Mouse (Mus musculus): Measurements from ENCODE around the gene Adcy6. TPM values are rescaled to one million over a fixed set of nuclear protein-coding genes. Genes with fewer than 3 reads are reported as not detected.

Gene Adcy6
- polyA plus RNA-seq (2015; fragmentation: Nextera tagmentation; extraction: Ambion mirVana): 5.0 and 5.8 TPM in 2 replicates

DNA sequence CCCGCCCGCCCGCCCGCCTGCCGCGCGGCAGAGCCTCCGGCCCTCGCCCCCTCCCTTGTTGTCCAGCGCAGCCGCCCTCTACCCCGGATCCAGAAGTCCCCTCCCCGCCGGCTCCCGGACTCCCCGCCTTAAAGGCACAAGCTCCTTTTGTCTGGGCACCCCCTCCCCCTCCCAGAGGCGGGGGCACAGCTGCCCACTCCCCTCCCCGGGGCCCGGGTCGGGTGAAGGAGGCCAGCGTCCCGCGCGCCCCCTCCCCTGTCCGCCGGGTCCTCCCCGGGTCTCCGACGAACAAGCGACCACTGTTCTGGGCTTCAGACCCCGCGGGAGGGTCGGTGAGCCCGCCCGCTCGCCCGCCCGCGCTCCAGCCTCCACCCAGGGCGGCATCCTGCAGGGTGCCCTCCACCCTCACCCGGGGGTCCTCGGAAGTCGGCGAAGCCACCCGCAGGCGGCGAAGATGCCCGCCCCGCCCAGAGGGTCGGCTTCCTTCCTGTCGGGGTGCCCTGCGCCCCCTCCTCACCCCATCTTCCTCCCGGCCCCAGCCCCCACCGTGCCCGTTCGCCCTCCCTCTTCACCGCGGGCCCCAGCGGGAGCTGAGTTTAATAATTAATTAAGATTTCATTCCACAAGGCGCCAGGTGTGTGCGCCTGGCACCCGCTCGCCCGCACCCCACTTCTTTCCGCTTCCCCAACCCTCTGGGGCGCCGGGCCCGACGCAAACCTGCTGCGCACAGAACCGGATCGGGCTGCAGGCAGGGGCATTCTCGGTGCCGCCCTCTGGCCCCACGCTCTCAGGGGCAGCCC, at the start of gene Adcy6:
Gene Adcy6 (minus strand): TSS at position 746 of the 800 bp plus-strand sequence.

DNA sequence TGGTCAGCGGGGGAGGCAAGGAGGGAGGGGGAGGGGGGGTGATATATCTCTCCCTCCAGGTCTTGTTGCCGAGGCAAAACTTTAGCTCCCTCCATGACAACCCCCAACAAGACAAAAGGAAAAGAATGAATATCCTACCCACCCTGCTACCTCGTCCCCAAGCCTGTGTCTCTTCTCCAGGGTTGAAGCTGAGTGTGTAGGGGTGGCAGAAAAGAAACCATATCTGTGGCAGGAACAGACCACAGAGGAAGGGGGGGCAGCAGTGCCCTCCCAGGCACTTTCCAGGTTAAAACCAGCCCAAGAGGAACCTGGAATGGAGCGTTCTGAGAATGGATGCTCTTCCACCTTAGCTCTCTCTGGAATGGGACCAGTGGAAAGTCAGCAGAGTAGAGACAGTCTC, 20.7 kb upstream of the Adcy6 start, which contains the start of gene Cacnb3:
Gene Cacnb3 (plus strand): TSS at position 301 of the 400 bp plus-strand sequence.

DNA sequence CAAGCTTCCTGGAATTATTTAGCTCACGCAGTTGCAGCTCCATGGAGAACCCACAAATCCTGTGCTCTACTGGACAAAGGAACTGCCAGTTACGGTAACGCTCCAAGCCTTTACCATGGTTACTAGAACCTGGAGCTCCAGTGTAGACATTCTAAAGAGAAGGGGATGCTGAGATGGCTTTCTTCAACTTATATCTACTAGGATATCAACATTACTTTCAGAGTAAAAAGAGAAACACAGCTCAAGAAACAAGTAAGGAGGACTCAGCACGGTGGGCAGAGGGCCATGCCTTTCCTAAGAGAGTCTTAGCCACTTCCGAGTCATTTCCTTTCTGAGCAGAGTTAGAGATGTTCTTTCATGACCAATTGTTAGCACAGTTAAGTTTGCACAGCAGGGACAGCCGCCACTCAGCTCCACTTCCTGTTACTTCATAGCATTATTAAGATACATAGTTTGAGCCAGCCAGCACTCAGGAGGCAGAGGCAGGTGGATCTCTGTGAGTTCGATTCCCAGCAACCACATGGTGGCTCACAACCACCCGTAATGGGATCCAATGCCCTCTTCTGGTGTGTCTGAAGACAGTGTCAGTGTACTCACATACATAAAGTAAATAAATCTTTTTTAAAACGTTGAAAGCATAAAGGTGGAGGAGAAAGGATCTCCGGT, 38.9 kb downstream of the Adcy6 start, which contains the start of the genes Ccnt1 and 4930415O20Rik:
Gene Ccnt1 (minus strand): TSS at position 51 of the 666 bp plus-strand sequence.
Gene 4930415O20Rik (plus strand): TSS at position 132 of the 666 bp plus-strand sequence.

Other genes with a start within 250 kb of the Adcy6 start
- not detected in 2 replicates for gene Olfr283, start 229.1 kb downstream of the Adcy6 start, polyA plus RNA-seq (2015; fragmentation: Nextera tagmentation; extraction: Ambion mirVana)
- gene Olfr282, start 178.9 kb downstream of the Adcy6 start, polyA plus RNA-seq (2015; fragmentation: Nextera tagmentation; extraction: Ambion mirVana): not detected in 2 replicates
- not detected in 2 replicates for gene Olfr281, start 157.5 kb downstream of the Adcy6 start, polyA plus RNA-seq (2015; fragmentation: Nextera tagmentation; extraction: Ambion mirVana)
- gene OR5BS1P, start 140.2 kb downstream of the Adcy6 start, polyA plus RNA-seq (2015; fragmentation: Nextera tagmentation; extraction: Ambion mirVana): not detected in 2 replicates
- not detected in 2 replicates for gene Lalba, start 127.4 kb downstream of the Adcy6 start, polyA plus RNA-seq (2015; fragmentation: Nextera tagmentation; extraction: Ambion mirVana)
- gene Olfr279, start 117.7 kb downstream of the Adcy6 start, polyA plus RNA-seq (2015; fragmentation: Nextera tagmentation; extraction: Ambion mirVana): not detected in 2 replicates
- gene Kansl2, start 75.8 kb downstream of the Adcy6 start, polyA plus RNA-seq (2015; fragmentation: Nextera tagmentation; extraction: Ambion mirVana): 47.3 and 47.6 TPM in 2 replicates
- gene Ccnt1, start 39.2 kb downstream of the Adcy6 start, polyA plus RNA-seq (2015; fragmentation: Nextera tagmentation; extraction: Ambion mirVana): 26.1 and 27.2 TPM in 2 replicates
- gene 4930415O20Rik, start 39.1 kb downstream of the Adcy6 start, polyA plus RNA-seq (2015; fragmentation: Nextera tagmentation; extraction: Ambion mirVana): not detected in 2 replicates
- 17.3 and 20.5 TPM in 2 replicates for gene Cacnb3, start 20.8 kb upstream of the Adcy6 start, polyA plus RNA-seq (2015; fragmentation: Nextera tagmentation; extraction: Ambion mirVana)
- gene Ddx23, start 52.8 kb upstream of the Adcy6 start, polyA plus RNA-seq (2015; fragmentation: Nextera tagmentation; extraction: Ambion mirVana): 11.6 and 12.9 TPM in 2 replicates
- gene Rnd1, start 67.4 kb upstream of the Adcy6 start, polyA plus RNA-seq (2015; fragmentation: Nextera tagmentation; extraction: Ambion mirVana): 0.63 and 1.3 TPM in 2 replicates
- 4.9 and 5.3 TPM in 2 replicates for gene Ccdc65, start 98.1 kb upstream of the Adcy6 start, polyA plus RNA-seq (2015; fragmentation: Nextera tagmentation; extraction: Ambion mirVana)
- gene Fkbp11, start 118.1 kb upstream of the Adcy6 start, polyA plus RNA-seq (2015; fragmentation: Nextera tagmentation; extraction: Ambion mirVana): 39.2 and 42.9 TPM in 2 replicates
- 24.2 and 25.3 TPM in 2 replicates for gene Arf3, start 153.1 kb upstream of the Adcy6 start, polyA plus RNA-seq (2015; fragmentation: Nextera tagmentation; extraction: Ambion mirVana)
- gene Wnt10b, start 168.1 kb upstream of the Adcy6 start, polyA plus RNA-seq (2015; fragmentation: Nextera tagmentation; extraction: Ambion mirVana): 0.58 and 1.1 TPM in 2 replicates
- 0.12 TPM in 1 of 2 replicates, not detected in the other for gene Wnt1, start 179.8 kb upstream of the Adcy6 start, polyA plus RNA-seq (2015; fragmentation: Nextera tagmentation; extraction: Ambion mirVana)
- not detected in 2 replicates for gene Ddn, start 199.4 kb upstream of the Adcy6 start, polyA plus RNA-seq (2015; fragmentation: Nextera tagmentation; extraction: Ambion mirVana)
- gene Prkag1, start 221.4 kb upstream of the Adcy6 start, polyA plus RNA-seq (2015; fragmentation: Nextera tagmentation; extraction: Ambion mirVana): 54.6 and 55.4 TPM in 2 replicates